Mouse (Mus musculus): ENCODE data around the gene A930033H14Rik. TPM values are rescaled to one million over a fixed set of nuclear protein-coding genes. Genes with fewer than 3 reads are reported as not detected.

A930033H14Rik gene
- polyA plus RNA-seq, 1 experiment from 2014 or later = 0.93 TPM

DNA sequence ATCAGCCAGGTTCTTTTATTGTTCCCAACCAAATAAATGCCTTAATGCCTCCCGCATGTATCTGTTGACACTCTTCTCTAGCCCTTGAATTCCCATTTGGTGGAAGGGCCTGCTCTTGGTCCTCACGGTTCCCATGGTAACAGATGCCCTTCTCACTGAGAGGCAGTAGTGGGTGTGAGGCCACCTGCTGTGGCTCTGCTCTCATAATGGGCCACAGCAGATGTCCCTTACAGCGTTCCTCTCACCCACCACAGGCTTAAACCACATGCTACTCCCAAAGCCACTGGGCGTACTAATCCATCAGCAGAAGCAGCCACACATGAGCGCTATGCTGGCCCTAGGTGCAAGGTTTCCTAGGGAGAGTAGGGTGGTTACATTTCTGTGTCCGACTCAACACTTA lies 25.4 kb upstream of the A930033H14Rik start:
- ATAC-seq = no peak
- Histone ChIP-seq H3K9me3 (ENCODE audit: control insufficient read depth, low read length) (peaks cover 5% of the 10 kb centered on the region; the same call in 1 of the 2 replicates), H3K27me3 (replicated peaks; ENCODE audit: control insufficient read depth, insufficient read depth, low read length) (no peaks in the 10 kb centered on the region), H3K9ac (ENCODE audit: low read depth, low read length) (no peak overlapping the region), H3K4me2 (ENCODE audit: low read depth, low read length) (no peak overlapping the region), H3K4me1 (ENCODE audit: control insufficient read depth, insufficient read depth, low read length) (no peaks in the 10 kb centered on the region), H3K27ac (ENCODE audit: low read length) (no peak overlapping the region), H3K36me3 (ENCODE audit: control insufficient read depth, insufficient read depth, low read length) (no peaks in the 10 kb centered on the region), H3K4me3 (ENCODE audit: low read length) (no peak overlapping the region)
- 66% methylated on average over 6 of the region's 6 CpGs for WGBS

DNA sequence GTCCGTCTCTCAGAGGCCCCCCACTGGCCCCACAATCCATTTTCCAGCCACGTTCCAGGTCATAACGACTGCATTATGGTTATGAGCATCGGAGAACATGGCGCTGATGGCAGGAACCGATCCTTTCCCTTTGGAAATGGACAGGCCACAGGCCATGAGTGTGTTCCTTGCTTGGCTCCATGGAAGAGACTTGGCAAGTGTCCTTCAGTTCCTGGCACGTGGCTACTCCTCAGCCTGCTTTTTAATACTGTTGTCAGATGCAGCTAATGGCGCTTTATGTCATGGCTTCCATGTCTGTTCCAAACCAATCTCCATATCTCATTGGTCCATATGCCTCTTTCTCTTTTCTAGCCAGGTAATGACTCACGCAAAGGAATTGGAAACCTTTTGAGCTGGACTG lies 24.9 kb upstream of the A930033H14Rik start:
- 93% methylated on average over 9 of the region's 9 CpGs for WGBS
- no peak for ATAC-seq

DNA sequence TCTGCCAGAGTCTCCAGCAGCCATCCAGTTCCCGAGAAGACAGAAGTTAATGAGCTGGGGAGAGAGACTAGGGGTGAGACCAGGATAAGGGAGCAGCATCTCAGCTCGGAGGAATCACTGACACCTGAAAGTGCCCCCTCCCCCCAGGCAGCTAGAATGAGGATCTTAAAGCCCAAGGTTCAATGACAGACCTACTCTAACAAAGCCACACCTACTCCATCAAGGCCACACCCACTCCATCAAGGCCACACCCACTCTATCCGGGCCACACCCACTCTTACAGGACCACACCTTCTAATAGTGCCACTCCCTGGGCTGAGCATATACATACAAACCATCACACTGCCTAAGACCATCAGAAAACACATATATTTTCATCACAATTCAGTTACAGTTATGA lies 24.3 kb upstream of the A930033H14Rik start:
- 70% methylated on average over 3 of the region's 3 CpGs for WGBS
- Histone ChIP-seq H3K4me3 (ENCODE audit: low read length) (no peak overlapping the region), H3K36me3 (ENCODE audit: control insufficient read depth, insufficient read depth, low read length) (no peaks in the 10 kb centered on the region), H3K27ac (ENCODE audit: low read length) (no peak overlapping the region), H3K27me3 (replicated peaks; ENCODE audit: control insufficient read depth, insufficient read depth, low read length) (no peaks in the 10 kb centered on the region), H3K9me3 (ENCODE audit: control insufficient read depth, low read length) (peaks cover 5% of the 10 kb centered on the region; the same call in 1 of the 2 replicates), H3K4me2 (ENCODE audit: low read depth, low read length) (no peak overlapping the region), H3K9ac (ENCODE audit: low read depth, low read length) (no peak overlapping the region), H3K4me1 (ENCODE audit: control insufficient read depth, insufficient read depth, low read length) (no peaks in the 10 kb centered on the region)
- no peak for ATAC-seq

More for the DNA sequence above, 24.9 kb upstream of the A930033H14Rik start:
- Histone ChIP-seq H3K9me3 (ENCODE audit: control insufficient read depth, low read length) (peaks cover 5% of the 10 kb centered on the region; the same call in 1 of the 2 replicates), H3K27ac (ENCODE audit: low read length) (no peak overlapping the region), H3K27me3 (replicated peaks; ENCODE audit: control insufficient read depth, insufficient read depth, low read length) (no peaks in the 10 kb centered on the region), H3K36me3 (ENCODE audit: control insufficient read depth, insufficient read depth, low read length) (no peaks in the 10 kb centered on the region), H3K4me2 (ENCODE audit: low read depth, low read length) (no peak overlapping the region), H3K9ac (ENCODE audit: low read depth, low read length) (no peak overlapping the region), H3K4me3 (ENCODE audit: low read length) (no peak overlapping the region), H3K4me1 (ENCODE audit: control insufficient read depth, insufficient read depth, low read length) (no peaks in the 10 kb centered on the region)

DNA sequence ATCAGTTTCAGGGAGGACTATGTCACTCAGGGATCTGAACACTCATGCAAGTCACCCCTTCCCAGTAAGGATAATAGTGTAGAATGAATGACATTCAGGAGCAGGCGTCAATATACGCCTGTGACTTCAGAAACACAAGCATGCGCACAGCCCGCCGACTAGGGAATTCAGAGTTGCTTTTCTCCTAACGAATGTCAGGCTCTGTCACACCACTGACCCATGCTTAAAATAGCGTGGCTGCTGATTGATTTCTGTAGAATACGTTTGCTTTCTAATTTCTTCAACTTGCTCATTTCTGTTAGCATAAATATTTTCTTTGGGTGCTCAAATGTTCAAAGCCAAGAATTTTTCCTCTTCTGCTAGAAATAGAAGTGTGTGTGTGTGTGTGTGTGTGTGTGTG lies 13.1 kb upstream of the A930033H14Rik start:
- no peak overlapping the region for H3K9ac ChIP-seq (ENCODE audit: low read depth, low read length)
- no peak for ATAC-seq
- H3K4me2 ChIP-seq (ENCODE audit: low read depth, low read length) = no peak overlapping the region
- H3K9me3 ChIP-seq (ENCODE audit: control insufficient read depth, low read length) = no peaks in the 10 kb centered on the region
- no peaks in the 10 kb centered on the region for H3K27me3 ChIP-seq (replicated peaks; ENCODE audit: control insufficient read depth, insufficient read depth, low read length)
- H3K27ac ChIP-seq (ENCODE audit: low read length) = no peak overlapping the region
- no peak overlapping the region for H3K4me3 ChIP-seq (ENCODE audit: low read length)
- no peaks in the 10 kb centered on the region for H3K36me3 ChIP-seq (ENCODE audit: control insufficient read depth, insufficient read depth, low read length)
- no peaks in the 10 kb centered on the region for H3K4me1 ChIP-seq (ENCODE audit: control insufficient read depth, insufficient read depth, low read length)
- 65% methylated on average over 8 of the region's 8 CpGs for WGBS

DNA sequence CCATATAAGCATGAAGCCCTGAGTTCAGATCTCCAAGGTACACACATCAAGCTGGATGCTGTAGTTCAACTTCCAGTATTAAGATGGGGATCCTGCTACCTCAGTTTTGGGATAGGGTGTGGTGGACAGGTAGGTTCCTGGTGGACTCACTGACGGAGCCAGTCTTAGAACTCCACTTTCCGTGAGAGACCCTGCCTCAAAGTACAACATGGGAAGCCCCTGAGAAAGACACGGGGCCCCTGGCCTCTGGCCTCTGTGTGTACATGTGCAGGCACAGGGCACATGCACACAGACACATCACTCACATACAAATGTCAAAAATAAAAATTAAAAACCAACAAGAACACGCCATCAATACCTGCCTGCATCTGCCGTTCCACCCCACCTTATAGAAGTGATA lies 12.6 kb upstream of the A930033H14Rik start:
- no peak overlapping the region for H3K27ac ChIP-seq (ENCODE audit: low read length)
- peaks cover under 1% of the 10 kb centered on the region; the same call in 1 of the 2 replicates for H3K4me1 ChIP-seq (ENCODE audit: control insufficient read depth, insufficient read depth, low read length)
- WGBS = 88% methylated on average over 5 of the region's 5 CpGs

DNA sequence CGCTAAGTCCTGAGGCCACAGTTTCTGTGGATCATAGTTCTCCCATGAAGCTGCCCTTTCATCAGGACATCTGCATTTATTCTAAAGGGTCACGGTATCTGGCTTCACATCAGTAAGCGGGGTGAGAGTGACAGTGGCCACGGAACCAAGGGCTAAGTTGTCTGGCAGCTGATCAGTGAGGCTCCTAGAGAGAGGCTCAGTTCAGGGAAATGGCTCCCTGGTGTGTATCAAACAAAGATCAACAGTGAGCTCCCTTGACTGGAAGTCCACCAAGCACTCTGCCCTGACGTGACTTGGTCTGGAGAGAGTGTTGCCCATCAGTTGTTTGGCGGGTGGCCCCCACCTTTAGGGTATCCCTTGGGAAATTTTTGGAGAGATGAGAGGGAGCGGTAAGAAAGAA lies 11.4 kb upstream of the A930033H14Rik start:
- no peak for ATAC-seq
- Histone ChIP-seq H3K27ac (ENCODE audit: low read length) (peak overlapping the region; percentile 31; the same call in 1 of the 2 replicates), H3K9me3 (ENCODE audit: control insufficient read depth, low read length) (no peaks in the 10 kb centered on the region), H3K9ac (ENCODE audit: low read depth, low read length) (no peak overlapping the region), H3K4me2 (ENCODE audit: low read depth, low read length) (no peak overlapping the region), H3K27me3 (replicated peaks; ENCODE audit: control insufficient read depth, insufficient read depth, low read length) (no peaks in the 10 kb centered on the region), H3K4me1 (ENCODE audit: control insufficient read depth, insufficient read depth, low read length) (peaks cover 5% of the 10 kb centered on the region; the same call in 1 of the 2 replicates), H3K36me3 (ENCODE audit: control insufficient read depth, insufficient read depth, low read length) (no peaks in the 10 kb centered on the region), H3K4me3 (ENCODE audit: low read length) (no peak overlapping the region)
- 81% methylated on average over 7 of the region's 7 CpGs for WGBS

More for the DNA sequence above, 12.6 kb upstream of the A930033H14Rik start:
- no peak for ATAC-seq
- Histone ChIP-seq H3K36me3 (ENCODE audit: control insufficient read depth, insufficient read depth, low read length) (no peaks in the 10 kb centered on the region), H3K4me2 (ENCODE audit: low read depth, low read length) (no peak overlapping the region), H3K9ac (ENCODE audit: low read depth, low read length) (no peak overlapping the region), H3K4me3 (ENCODE audit: low read length) (no peak overlapping the region), H3K27me3 (replicated peaks; ENCODE audit: control insufficient read depth, insufficient read depth, low read length) (no peaks in the 10 kb centered on the region), H3K9me3 (ENCODE audit: control insufficient read depth, low read length) (no peaks in the 10 kb centered on the region)

DNA sequence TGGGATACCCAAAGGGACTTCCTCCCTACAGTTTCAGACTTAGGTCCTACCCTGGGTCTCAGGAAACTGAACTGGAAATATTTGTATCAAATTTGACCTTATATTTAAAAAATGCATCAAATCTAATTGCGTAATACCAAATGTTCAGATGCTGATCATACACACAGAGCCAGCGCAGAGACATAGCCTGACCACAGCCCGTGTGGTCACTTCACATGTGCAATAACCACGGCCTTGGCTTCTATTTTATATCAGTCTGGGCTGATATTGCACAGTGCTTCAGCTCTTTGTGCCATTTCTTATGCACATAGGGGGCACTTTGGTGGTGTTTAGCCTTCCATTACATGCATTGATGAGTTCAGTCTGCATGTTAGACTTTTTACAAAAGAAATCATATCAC lies 10.3 kb upstream of the A930033H14Rik start:
- ATAC-seq = no peak
- Histone ChIP-seq H3K36me3 (ENCODE audit: control insufficient read depth, insufficient read depth, low read length) (no peaks in the 10 kb centered on the region), H3K4me2 (ENCODE audit: low read depth, low read length) (no peak overlapping the region), H3K4me3 (ENCODE audit: low read length) (no peak overlapping the region), H3K27me3 (replicated peaks; ENCODE audit: control insufficient read depth, insufficient read depth, low read length) (no peaks in the 10 kb centered on the region), H3K27ac (ENCODE audit: low read length) (no peak overlapping the region), H3K9me3 (ENCODE audit: control insufficient read depth, low read length) (no peaks in the 10 kb centered on the region), H3K9ac (ENCODE audit: low read depth, low read length) (no peak overlapping the region), H3K4me1 (ENCODE audit: control insufficient read depth, insufficient read depth, low read length) (peaks cover 5% of the 10 kb centered on the region; the same call in 1 of the 2 replicates)
- 93% methylated on average over 4 of the region's 4 CpGs for WGBS

DNA sequence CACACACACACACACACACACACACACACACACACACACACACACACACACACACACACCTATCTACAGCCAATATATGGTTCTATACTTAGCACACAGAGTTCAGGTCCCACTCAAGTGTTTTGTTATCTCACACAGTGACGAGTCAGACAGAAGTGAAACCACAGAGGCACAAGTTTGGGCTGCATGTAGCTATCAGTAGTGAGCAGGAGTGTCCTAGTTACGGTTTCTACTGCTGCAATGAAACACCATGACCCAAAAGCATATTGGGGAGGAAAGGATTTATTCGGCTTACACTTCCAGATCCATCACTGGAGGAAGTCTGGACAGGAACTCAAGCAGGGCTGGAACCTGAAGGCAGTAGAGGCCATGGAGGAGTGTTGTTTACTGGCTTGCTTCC lies 9.1 kb upstream of the A930033H14Rik start:
- WGBS = 75% methylated on average over 3 of the region's 3 CpGs
- no peak overlapping the region for H3K9ac ChIP-seq (ENCODE audit: low read depth, low read length)
- no peaks in the 10 kb centered on the region for H3K36me3 ChIP-seq (ENCODE audit: control insufficient read depth, insufficient read depth, low read length)
- H3K9me3 ChIP-seq (ENCODE audit: control insufficient read depth, low read length) = no peaks in the 10 kb centered on the region
- H3K4me3 ChIP-seq (ENCODE audit: low read length) = no peak overlapping the region
- peaks cover 5% of the 10 kb centered on the region; the same call in 1 of the 2 replicates for H3K4me1 ChIP-seq (ENCODE audit: control insufficient read depth, insufficient read depth, low read length)
- H3K27ac ChIP-seq (ENCODE audit: low read length) = no peak overlapping the region
- H3K4me2 ChIP-seq (ENCODE audit: low read depth, low read length) = no peak overlapping the region
- no peak for ATAC-seq
- no peaks in the 10 kb centered on the region for H3K27me3 ChIP-seq (replicated peaks; ENCODE audit: control insufficient read depth, insufficient read depth, low read length)

DNA sequence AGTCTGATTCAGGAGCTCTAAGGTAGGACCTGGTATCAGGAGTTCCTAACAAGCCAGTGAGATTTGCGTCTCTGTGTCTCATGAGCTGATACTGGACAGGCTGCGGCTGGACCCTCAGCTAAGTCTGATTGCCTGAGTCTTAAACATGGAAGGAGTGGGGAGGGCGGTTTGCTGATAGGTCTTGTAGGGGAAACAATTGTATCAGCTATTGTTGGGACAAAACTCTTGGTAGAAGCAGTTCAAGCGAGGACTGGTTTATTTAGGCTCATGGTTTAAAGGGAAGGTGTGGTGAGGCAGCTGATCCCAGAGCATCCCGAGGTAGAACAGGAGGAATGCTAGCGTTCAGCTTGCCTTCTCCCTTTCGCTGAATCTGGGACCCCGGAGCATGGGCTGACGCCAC lies 8.2 kb upstream of the A930033H14Rik start:
- no peak overlapping the region for H3K9ac ChIP-seq (ENCODE audit: low read depth, low read length)
- H3K4me3 ChIP-seq (ENCODE audit: low read length) = no peak overlapping the region
- WGBS = 95% methylated on average over 9 of the region's 9 CpGs
- H3K27ac ChIP-seq (ENCODE audit: low read length) = no peak overlapping the region
- no peak overlapping the region for H3K4me2 ChIP-seq (ENCODE audit: low read depth, low read length)
- H3K27me3 ChIP-seq (replicated peaks; ENCODE audit: control insufficient read depth, insufficient read depth, low read length) = no peaks in the 10 kb centered on the region
- peaks cover 5% of the 10 kb centered on the region; the same call in 1 of the 2 replicates for H3K4me1 ChIP-seq (ENCODE audit: control insufficient read depth, insufficient read depth, low read length)
- no peak for ATAC-seq
- no peaks in the 10 kb centered on the region for H3K36me3 ChIP-seq (ENCODE audit: control insufficient read depth, insufficient read depth, low read length)
- H3K9me3 ChIP-seq (ENCODE audit: control insufficient read depth, low read length) = no peaks in the 10 kb centered on the region

DNA sequence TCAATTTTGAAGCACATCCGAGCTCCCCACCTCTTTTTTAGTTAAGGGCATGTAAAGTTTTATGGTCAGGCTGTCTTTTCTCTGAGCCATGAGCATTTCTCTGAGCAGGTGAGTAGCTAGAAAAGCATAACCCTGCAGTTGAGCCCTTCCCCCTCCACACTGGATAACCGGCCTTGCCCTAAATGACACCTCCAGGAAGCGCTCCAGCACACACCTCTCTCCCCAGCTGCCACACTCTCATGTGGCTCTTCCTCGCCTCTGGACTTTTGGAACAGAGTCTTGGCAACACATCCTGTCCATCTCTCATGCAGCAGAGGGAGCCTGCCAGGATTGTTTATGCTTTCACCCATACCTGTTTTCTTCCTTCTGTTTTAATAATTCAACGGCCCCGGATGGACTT lies 7.4 kb upstream of the A930033H14Rik start:
- Histone ChIP-seq H3K4me2 (ENCODE audit: low read depth, low read length) (no peak overlapping the region), H3K4me3 (ENCODE audit: low read length) (no peak overlapping the region), H3K27ac (ENCODE audit: low read length) (no peak overlapping the region), H3K4me1 (ENCODE audit: control insufficient read depth, insufficient read depth, low read length) (peaks cover 5% of the 10 kb centered on the region; the same call in 1 of the 2 replicates), H3K27me3 (replicated peaks; ENCODE audit: control insufficient read depth, insufficient read depth, low read length) (no peaks in the 10 kb centered on the region), H3K9me3 (ENCODE audit: control insufficient read depth, low read length) (no peaks in the 10 kb centered on the region), H3K36me3 (ENCODE audit: control insufficient read depth, insufficient read depth, low read length) (no peaks in the 10 kb centered on the region), H3K9ac (ENCODE audit: low read depth, low read length) (no peak overlapping the region)
- ATAC-seq = no peak
- 70% methylated on average over 6 of the region's 6 CpGs for WGBS
